Mouse (Mus musculus): Measurements from ENCODE around the gene Kif1b. TPM values are rescaled to one million over a fixed set of nuclear protein-coding genes. Genes with fewer than 3 reads are reported as not detected.

The Kif1b gene
- polyA plus RNA-seq, 1 experiment = 19.4 TPM

DNA sequence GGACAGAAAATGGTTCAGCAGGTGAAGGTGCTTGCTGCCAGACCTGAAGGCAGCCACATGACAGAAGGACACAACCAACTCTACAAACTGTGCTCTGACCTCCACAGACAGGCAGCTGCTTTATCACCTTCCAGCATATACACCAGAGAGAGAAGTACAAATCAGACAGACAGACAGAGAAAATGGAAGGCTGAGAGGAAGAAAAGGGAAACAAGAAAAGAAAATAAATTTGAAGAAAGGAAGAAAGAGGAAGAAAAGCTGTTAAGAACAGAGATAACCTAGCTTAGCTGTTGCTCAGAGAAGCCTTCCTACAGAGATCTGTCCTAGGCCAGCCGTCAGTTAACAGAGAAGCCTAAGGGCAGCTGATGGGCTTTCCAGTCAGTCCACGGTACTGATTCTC, 148.3 kb downstream of the Kif1b start:
- Histone ChIP-seq H3K27ac (ENCODE audit: insufficient read depth, low read depth, low read length) (no peak overlapping the region), H3K4me1 (ENCODE audit: control insufficient read depth, insufficient read depth, insufficient read length, low read length) (no peaks in the 10 kb centered on the region), H3K4me3 (ENCODE audit: low read depth, low read length) (no peak overlapping the region), H3K36me3 (ENCODE audit: control insufficient read depth, insufficient read depth, low read length) (peaks cover 82% of the 10 kb centered on the region), H3K27me3 (ENCODE audit: control insufficient read depth, insufficient read depth, low read length) (no peaks in the 10 kb centered on the region)
- no peak for TF ChIP-seq POLR2A (IDR thresholded peaks at IDR 0.05; ENCODE audit: low read depth, low read length)
- TF ChIP-seq CTCF (IDR thresholded peaks at IDR 0.05; ENCODE audit: extremely low read depth, insufficient read length, insufficient replicate concordance, low read depth, low read length) = no peak
- WGBS = 94% methylated on average over 2 of the region's 2 CpGs

DNA sequence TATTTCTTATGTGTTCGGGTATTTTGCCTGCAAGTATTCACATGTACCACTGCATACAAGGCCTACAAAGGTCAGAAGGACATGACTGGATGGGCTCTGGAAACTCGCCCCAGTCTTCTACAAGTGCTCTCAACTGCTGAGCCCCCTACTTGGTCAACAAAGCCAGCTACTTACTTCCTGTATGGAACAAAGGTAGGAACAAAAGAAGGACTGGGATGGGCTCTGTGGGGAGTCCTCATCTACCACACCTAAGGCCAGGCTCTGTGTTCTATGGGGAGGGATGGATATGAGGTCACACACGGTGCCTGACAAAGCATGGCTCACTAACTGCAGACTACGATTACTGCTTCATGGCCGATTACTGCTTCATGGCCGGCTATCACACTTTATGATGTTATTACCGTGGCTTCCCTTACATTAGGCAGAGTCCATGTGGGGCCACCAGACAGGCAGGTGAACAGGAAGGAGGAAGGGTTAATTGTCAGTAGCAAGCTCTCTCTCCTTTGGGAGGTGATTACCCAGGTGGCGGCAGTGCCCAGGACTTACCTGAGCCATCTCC, 150.0 kb downstream of the Kif1b start:
- Histone ChIP-seq H3K4me3 (ENCODE audit: low read depth, low read length) (no peak overlapping the region), H3K36me3 (ENCODE audit: control insufficient read depth, insufficient read depth, low read length) (peaks cover 87% of the 10 kb centered on the region), H3K27me3 (ENCODE audit: control insufficient read depth, insufficient read depth, low read length) (no peaks in the 10 kb centered on the region), H3K4me1 (ENCODE audit: control insufficient read depth, insufficient read depth, insufficient read length, low read length) (no peaks in the 10 kb centered on the region), H3K27ac (ENCODE audit: insufficient read depth, low read depth, low read length) (no peak overlapping the region)
- 54% methylated on average over 8 of the region's 8 CpGs for WGBS
- TF ChIP-seq POLR2A (IDR thresholded peaks at IDR 0.05; ENCODE audit: low read depth, low read length) (no peak), CTCF (IDR thresholded peaks at IDR 0.05; ENCODE audit: extremely low read depth, insufficient read length, insufficient replicate concordance, low read depth, low read length) (no peak)

DNA sequence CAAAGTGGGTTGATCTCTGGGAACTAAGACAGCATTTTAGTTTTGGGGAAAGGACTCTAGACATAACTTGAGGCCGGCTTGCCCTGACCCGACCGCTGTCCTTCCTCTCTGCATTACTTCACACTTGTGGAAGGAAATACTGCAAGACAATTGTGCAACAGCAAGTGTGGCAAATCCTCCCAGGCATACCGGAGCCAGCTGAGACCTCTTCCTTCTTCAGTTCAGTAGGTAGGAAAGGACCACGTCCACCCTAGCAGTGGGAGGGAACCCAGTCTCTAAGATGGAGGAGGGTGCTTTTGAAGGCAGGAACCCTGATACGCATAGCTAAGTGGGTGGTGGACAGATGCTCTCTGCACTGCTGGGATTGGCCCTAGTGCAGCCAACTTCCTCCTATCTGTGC, 151.8 kb downstream of the Kif1b start:
- WGBS = 87% methylated on average over 6 of the region's 6 CpGs
- TF ChIP-seq CTCF (IDR thresholded peaks at IDR 0.05; ENCODE audit: extremely low read depth, insufficient read length, insufficient replicate concordance, low read depth, low read length) (no peak), POLR2A (IDR thresholded peaks at IDR 0.05; ENCODE audit: low read depth, low read length) (no peak)
- Histone ChIP-seq H3K36me3 (ENCODE audit: control insufficient read depth, insufficient read depth, low read length) (peaks cover 91% of the 10 kb centered on the region), H3K27ac (ENCODE audit: insufficient read depth, low read depth, low read length) (no peak overlapping the region), H3K4me1 (ENCODE audit: control insufficient read depth, insufficient read depth, insufficient read length, low read length) (no peaks in the 10 kb centered on the region), H3K27me3 (ENCODE audit: control insufficient read depth, insufficient read depth, low read length) (no peaks in the 10 kb centered on the region), H3K4me3 (ENCODE audit: low read depth, low read length) (no peak overlapping the region)

DNA sequence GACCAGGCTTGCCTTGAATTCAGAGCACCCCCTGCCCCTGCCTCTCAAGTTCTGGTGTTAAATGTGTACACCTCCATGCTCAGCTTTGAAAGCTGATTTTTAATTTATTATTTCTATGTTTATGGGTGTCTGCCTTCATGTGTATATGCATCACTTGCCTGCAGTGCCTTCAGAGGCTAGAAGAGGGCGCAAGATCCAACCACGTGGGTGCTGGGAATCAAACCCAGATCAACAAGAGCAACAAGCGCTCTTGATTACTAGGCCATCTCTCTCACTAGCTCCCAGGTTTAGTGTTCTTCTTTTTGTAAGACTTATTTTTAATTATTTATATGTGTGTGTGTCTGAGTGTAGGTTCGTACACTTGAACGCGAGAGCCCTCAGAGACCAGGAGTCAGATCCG, 152.6 kb downstream of the Kif1b start:
- H3K36me3 ChIP-seq (ENCODE audit: control insufficient read depth, insufficient read depth, low read length) = peaks cover 91% of the 10 kb centered on the region
- H3K27me3 ChIP-seq (ENCODE audit: control insufficient read depth, insufficient read depth, low read length) = no peaks in the 10 kb centered on the region
- TF ChIP-seq POLR2A (IDR thresholded peaks at IDR 0.05; ENCODE audit: low read depth, low read length) (no peak), CTCF (IDR thresholded peaks at IDR 0.05; ENCODE audit: extremely low read depth, insufficient read length, insufficient replicate concordance, low read depth, low read length) (no peak)

DNA sequence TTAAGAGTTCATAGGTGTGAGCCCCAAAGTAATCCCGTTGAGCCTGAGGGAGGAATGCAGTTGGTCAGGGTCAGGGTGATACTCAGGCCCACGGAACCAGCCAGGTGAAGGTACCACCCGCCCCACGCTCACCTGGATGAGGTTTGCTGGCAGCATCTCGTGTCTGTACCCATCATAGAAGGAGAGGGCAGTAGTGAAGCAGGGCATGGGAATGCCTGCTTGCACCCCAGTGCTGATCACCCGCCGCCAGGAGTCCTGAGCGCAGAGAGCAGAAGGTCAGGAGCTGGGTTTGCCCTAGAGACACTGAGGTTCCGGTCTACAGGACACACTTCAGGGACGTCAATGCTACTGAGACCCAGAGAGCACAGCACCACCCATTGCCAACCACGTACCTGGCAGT, 156.8 kb downstream of the Kif1b start:
- Histone ChIP-seq H3K4me1 (ENCODE audit: control insufficient read depth, insufficient read depth, insufficient read length, low read length) (no peaks in the 10 kb centered on the region), H3K4me3 (ENCODE audit: low read depth, low read length) (no peak overlapping the region), H3K27me3 (ENCODE audit: control insufficient read depth, insufficient read depth, low read length) (no peaks in the 10 kb centered on the region), H3K36me3 (ENCODE audit: control insufficient read depth, insufficient read depth, low read length) (peaks cover 61% of the 10 kb centered on the region), H3K27ac (ENCODE audit: insufficient read depth, low read depth, low read length) (no peak overlapping the region)
- 92% methylated on average over 11 of the region's 11 CpGs for WGBS
- no peak for TF ChIP-seq POLR2A (IDR thresholded peaks at IDR 0.05; ENCODE audit: low read depth, low read length)

More for the DNA sequence above, 152.6 kb downstream of the Kif1b start:
- 99% methylated on average over 7 of the region's 7 CpGs for WGBS
- Histone ChIP-seq H3K4me1 (ENCODE audit: control insufficient read depth, insufficient read depth, insufficient read length, low read length) (no peaks in the 10 kb centered on the region), H3K27ac (ENCODE audit: insufficient read depth, low read depth, low read length) (no peak overlapping the region), H3K4me3 (ENCODE audit: low read depth, low read length) (no peak overlapping the region)

DNA sequence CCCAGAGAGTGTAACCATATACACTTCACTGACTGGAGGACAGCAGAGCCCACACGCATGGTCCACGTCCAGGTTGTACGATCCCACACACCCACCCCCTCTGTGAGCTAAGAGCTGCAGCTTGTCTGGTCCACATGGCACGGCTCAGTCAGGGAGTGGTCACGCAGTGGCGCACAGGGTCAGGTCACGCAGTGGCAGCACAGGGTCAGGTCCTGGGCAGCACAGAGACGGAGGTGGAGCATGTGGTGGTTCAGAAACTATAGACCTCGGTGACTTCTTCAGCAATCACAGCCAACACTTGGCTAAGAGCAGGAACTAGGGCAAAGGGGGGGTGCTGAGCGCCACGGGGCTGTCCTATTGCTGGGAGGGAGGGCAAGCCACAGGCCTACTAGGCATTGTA, 157.2 kb downstream of the Kif1b start:
- TF ChIP-seq CTCF (IDR thresholded peaks at IDR 0.05; ENCODE audit: extremely low read depth, insufficient read length, insufficient replicate concordance, low read depth, low read length) (no peak), POLR2A (IDR thresholded peaks at IDR 0.05; ENCODE audit: low read depth, low read length) (no peak)
- Histone ChIP-seq H3K4me3 (ENCODE audit: low read depth, low read length) (no peak overlapping the region), H3K36me3 (ENCODE audit: control insufficient read depth, insufficient read depth, low read length) (peaks cover 59% of the 10 kb centered on the region), H3K27me3 (ENCODE audit: control insufficient read depth, insufficient read depth, low read length) (no peaks in the 10 kb centered on the region), H3K27ac (ENCODE audit: insufficient read depth, low read depth, low read length) (no peak overlapping the region), H3K4me1 (ENCODE audit: control insufficient read depth, insufficient read depth, insufficient read length, low read length) (no peaks in the 10 kb centered on the region)
- 86% methylated on average over 11 of the region's 11 CpGs for WGBS

DNA sequence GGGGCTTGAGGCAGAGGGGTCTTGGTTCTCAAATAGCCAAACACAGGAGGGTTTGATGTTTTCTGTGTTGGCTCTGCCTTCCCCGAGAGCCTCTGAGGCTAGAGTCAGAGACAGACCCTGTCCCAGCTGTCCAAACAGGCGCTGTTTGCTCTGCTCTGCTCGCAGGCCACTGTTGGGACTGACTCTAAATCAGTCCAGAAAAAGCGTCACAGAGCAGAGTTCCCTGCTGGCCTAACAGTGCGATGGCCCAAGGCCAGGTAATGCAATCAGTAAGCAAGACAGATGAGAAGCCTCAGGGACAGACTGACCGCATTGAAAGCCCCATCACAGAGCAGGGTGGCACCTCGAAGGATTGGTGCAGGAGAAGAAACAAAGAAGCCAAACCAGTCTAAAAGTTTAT, 157.9 kb downstream of the Kif1b start:
- Histone ChIP-seq H3K36me3 (ENCODE audit: control insufficient read depth, insufficient read depth, low read length) (peaks cover 53% of the 10 kb centered on the region), H3K4me1 (ENCODE audit: control insufficient read depth, insufficient read depth, insufficient read length, low read length) (no peaks in the 10 kb centered on the region), H3K27ac (ENCODE audit: insufficient read depth, low read depth, low read length) (no peak overlapping the region), H3K27me3 (ENCODE audit: control insufficient read depth, insufficient read depth, low read length) (no peaks in the 10 kb centered on the region), H3K4me3 (ENCODE audit: low read depth, low read length) (no peak overlapping the region)
- WGBS = 66% methylated on average over 7 of the region's 7 CpGs
- TF ChIP-seq CTCF (IDR thresholded peaks at IDR 0.05; ENCODE audit: extremely low read depth, insufficient read length, insufficient replicate concordance, low read depth, low read length) (no peak), POLR2A (IDR thresholded peaks at IDR 0.05; ENCODE audit: low read depth, low read length) (no peak)

DNA sequence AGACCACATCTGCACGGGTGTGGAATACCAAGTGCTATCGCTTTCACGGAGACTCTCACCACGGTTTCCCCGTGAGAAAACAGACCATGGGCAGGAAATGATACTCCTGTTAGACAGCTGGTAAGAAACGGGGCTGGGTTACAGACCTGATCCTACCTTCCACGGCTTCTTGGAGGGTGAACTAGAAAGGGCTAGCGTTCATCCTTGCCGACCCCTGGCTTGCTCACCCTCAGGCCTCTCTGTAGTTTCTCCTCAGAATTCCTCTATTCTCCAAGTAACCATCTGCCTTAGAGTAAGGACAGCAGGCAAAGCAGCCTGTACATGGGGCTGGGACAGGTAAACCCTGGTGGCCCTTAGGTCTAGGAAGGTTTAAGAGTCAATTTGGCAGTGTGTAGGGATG, 158.3 kb downstream of the Kif1b start:
- WGBS = 74% methylated on average over 9 of the region's 9 CpGs
- H3K4me1 ChIP-seq (ENCODE audit: control insufficient read depth, insufficient read depth, insufficient read length, low read length) = no peaks in the 10 kb centered on the region
- TF ChIP-seq CTCF (IDR thresholded peaks at IDR 0.05; ENCODE audit: extremely low read depth, insufficient read length, insufficient replicate concordance, low read depth, low read length) (no peak), POLR2A (IDR thresholded peaks at IDR 0.05; ENCODE audit: low read depth, low read length) (no peak)
- no peak overlapping the region for H3K4me3 ChIP-seq (ENCODE audit: low read depth, low read length)
- no peaks in the 10 kb centered on the region for H3K27me3 ChIP-seq (ENCODE audit: control insufficient read depth, insufficient read depth, low read length)
- H3K27ac ChIP-seq (ENCODE audit: insufficient read depth, low read depth, low read length) = no peak overlapping the region
- H3K36me3 ChIP-seq (ENCODE audit: control insufficient read depth, insufficient read depth, low read length) = peaks cover 48% of the 10 kb centered on the region
